Mouse (Mus musculus): ENCODE data around the gene Dnm3. TPM values are rescaled to one million over a fixed set of nuclear protein-coding genes. Genes with fewer than 3 reads are reported as not detected.

Gene Dnm3
- polyA plus RNA-seq, 1 experiment from 2014 or later, result 12.9 TPM

DNA sequence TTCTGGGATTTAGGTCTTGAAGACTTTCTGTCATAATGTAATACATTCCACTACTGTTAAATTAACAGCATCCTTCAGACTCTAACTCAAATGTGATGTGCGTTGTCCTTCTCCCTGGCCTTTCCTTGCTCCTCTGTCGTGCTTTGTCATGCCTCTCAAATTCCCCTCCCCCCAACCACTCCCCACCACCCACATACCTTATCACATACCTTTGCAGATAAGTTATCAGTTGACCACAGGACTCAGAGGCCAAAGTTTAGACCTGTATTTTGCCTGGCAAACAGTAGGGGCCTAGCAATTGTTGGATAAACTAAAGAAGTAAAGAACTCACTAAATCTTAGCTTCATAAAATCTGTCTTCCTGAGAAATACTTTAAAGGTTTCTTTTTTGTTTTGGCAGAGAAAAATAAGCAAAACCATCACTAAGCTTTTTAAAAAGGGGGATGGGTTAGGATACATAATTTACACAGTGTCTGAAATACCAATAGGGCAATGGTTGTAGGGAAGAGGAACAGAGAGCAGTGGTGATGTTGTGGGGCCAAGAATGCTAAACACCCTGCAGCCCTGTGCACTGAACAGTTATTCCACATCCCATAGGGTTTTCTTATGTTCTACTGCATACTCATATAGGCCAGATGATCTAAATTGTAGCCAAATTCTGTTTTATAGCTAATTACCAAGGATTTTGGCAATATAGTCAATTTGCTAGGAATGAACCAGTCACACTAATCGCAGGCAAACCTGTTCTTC lies 28.5 kb downstream of the Dnm3 start:
- Histone ChIP-seq H3K27ac (ENCODE audit: low read depth, low read length) (no peak overlapping the region), H3K4me2 (ENCODE audit: low read depth) (no peak overlapping the region), H3K4me1 (ENCODE audit: control insufficient read depth, insufficient read depth, low read length) (no peaks in the 10 kb centered on the region), H3K9me3 (ENCODE audit: control insufficient read depth, low read length) (no peaks in the 10 kb centered on the region), H3K9ac (ENCODE audit: low read length) (no peak overlapping the region), H3K36me3 (ENCODE audit: control insufficient read depth, insufficient read depth, low read length) (no peaks in the 10 kb centered on the region), H3K27me3 (ENCODE audit: control insufficient read depth, insufficient read depth, low read length) (no peaks in the 10 kb centered on the region), H3K4me3 (ENCODE audit: low read depth, low read length) (no peak overlapping the region)
- ATAC-seq (ENCODE audit: insufficient read depth, low FRiP score, low TSS enrichment), result no peak
- no peak for DNase-seq (ENCODE audit: low spot score)
- WGBS, result 76% methylated on average over 3 of the region's 3 CpGs

- WGBS, result 83% methylated on average over 8 of the region's 8 CpGs
Observed at GRCm38 (mm10) chr1:162444805-162445204, 33.0 kb downstream of the Dnm3 start.

DNA sequence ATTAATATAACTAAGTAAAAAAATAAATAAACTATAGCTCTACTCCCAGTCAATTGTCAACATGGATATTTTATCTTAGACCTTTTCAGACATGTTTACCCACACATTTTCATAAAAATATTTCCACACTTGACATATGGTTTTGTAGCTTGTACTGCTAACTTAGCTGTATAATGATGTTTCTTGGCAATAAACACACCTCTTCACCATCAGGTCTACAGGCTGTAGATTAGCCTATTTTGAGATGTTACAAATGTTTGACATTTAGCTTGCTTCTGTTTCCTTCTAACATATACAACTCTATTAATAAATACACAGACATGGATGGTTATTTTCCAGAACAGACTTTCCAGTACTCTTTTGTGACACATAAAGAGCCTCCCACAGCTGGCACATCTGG lies 38.3 kb downstream of the Dnm3 start:
- Histone ChIP-seq H3K27ac (ENCODE audit: low read depth, low read length) (no peak overlapping the region), H3K27me3 (ENCODE audit: control insufficient read depth, insufficient read depth, low read length) (no peaks in the 10 kb centered on the region), H3K4me1 (ENCODE audit: control insufficient read depth, insufficient read depth, low read length) (no peaks in the 10 kb centered on the region), H3K4me3 (ENCODE audit: low read depth, low read length) (no peak overlapping the region), H3K4me2 (ENCODE audit: low read depth) (no peak overlapping the region), H3K9me3 (ENCODE audit: control insufficient read depth, low read length) (no peaks in the 10 kb centered on the region), H3K36me3 (ENCODE audit: control insufficient read depth, insufficient read depth, low read length) (no peaks in the 10 kb centered on the region), H3K9ac (ENCODE audit: low read length) (no peak overlapping the region)
- ATAC-seq (ENCODE audit: insufficient read depth, low FRiP score, low TSS enrichment), result no peak
- DNase-seq (ENCODE audit: low spot score), result no peak

More at GRCm38 (mm10) chr1:162444805-162445204, 33.0 kb downstream of the Dnm3 start:
- Histone ChIP-seq H3K36me3 (ENCODE audit: control insufficient read depth, insufficient read depth, low read length) (no peaks in the 10 kb centered on the region), H3K4me1 (ENCODE audit: control insufficient read depth, insufficient read depth, low read length) (no peaks in the 10 kb centered on the region), H3K27ac (ENCODE audit: low read depth, low read length) (no peak overlapping the region), H3K27me3 (ENCODE audit: control insufficient read depth, insufficient read depth, low read length) (no peaks in the 10 kb centered on the region), H3K9ac (ENCODE audit: low read length) (no peak overlapping the region), H3K9me3 (ENCODE audit: control insufficient read depth, low read length) (no peaks in the 10 kb centered on the region), H3K4me2 (ENCODE audit: low read depth) (no peak overlapping the region), H3K4me3 (ENCODE audit: low read depth, low read length) (no peak overlapping the region)
- DNase-seq (ENCODE audit: low spot score), result no peak
- ATAC-seq (ENCODE audit: insufficient read depth, low FRiP score, low TSS enrichment), result no peak

GRCm38 (mm10) chr1:162436672-162437071 lies 41.2 kb downstream of the Dnm3 start:
- Histone ChIP-seq H3K27ac (ENCODE audit: low read depth, low read length) (no peak overlapping the region), H3K9me3 (ENCODE audit: control insufficient read depth, low read length) (no peaks in the 10 kb centered on the region), H3K27me3 (ENCODE audit: control insufficient read depth, insufficient read depth, low read length) (no peaks in the 10 kb centered on the region), H3K4me1 (ENCODE audit: control insufficient read depth, insufficient read depth, low read length) (no peaks in the 10 kb centered on the region), H3K4me2 (ENCODE audit: low read depth) (no peak overlapping the region), H3K4me3 (ENCODE audit: low read depth, low read length) (no peak overlapping the region), H3K9ac (ENCODE audit: low read length) (no peak overlapping the region), H3K36me3 (ENCODE audit: control insufficient read depth, insufficient read depth, low read length) (no peaks in the 10 kb centered on the region)
- DNase-seq (ENCODE audit: low spot score), result no peak
- WGBS, result 64% methylated on average over 3 of the region's 3 CpGs
- ATAC-seq (ENCODE audit: insufficient read depth, low FRiP score, low TSS enrichment), result no peak

DNA sequence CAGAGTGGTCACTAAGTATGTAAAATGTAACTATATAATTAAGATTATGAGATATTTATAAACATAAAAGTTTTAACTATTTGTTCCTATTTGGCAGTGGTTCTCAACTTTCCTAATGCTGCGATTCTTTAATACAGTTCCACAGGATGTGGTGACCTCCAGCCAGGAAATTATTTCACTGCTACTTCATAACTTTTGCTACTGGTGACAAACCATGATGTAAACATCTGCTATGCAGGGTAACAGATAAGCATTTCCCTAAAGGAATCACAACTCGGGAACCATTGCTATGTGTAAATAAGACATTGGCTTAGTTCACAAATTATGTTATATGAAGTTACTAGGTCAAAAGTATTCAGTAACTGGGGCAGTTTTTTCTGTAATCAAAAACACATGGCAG lies 48.9 kb downstream of the Dnm3 start:
- ATAC-seq (ENCODE audit: insufficient read depth, low FRiP score, low TSS enrichment) (no peak), DNase-seq (ENCODE audit: low spot score) (no peak)
- no peaks in the 10 kb centered on the region for H3K4me1 ChIP-seq (ENCODE audit: control insufficient read depth, insufficient read depth, low read length)

GRCm38 (mm10) chr1:162425930-162426478 lies 51.8 kb downstream of the Dnm3 start:
- Histone ChIP-seq H3K27me3 (ENCODE audit: control insufficient read depth, insufficient read depth, low read length) (no peaks in the 10 kb centered on the region), H3K9me3 (ENCODE audit: control insufficient read depth, low read length) (no peaks in the 10 kb centered on the region), H3K4me3 (ENCODE audit: low read depth, low read length) (no peak overlapping the region), H3K27ac (ENCODE audit: low read depth, low read length) (no peak overlapping the region), H3K4me1 (ENCODE audit: control insufficient read depth, insufficient read depth, low read length) (no peaks in the 10 kb centered on the region), H3K9ac (ENCODE audit: low read length) (no peak overlapping the region), H3K4me2 (ENCODE audit: low read depth) (no peak overlapping the region), H3K36me3 (ENCODE audit: control insufficient read depth, insufficient read depth, low read length) (no peaks in the 10 kb centered on the region)
- ATAC-seq (ENCODE audit: insufficient read depth, low FRiP score, low TSS enrichment), result no peak
- no peak for DNase-seq (ENCODE audit: low spot score)
- WGBS, result 68% methylated on average over 15 of the region's 15 CpGs

More for the DNA sequence above, 48.9 kb downstream of the Dnm3 start:
- no peak overlapping the region for H3K9ac ChIP-seq (ENCODE audit: low read length)
- H3K4me3 ChIP-seq (ENCODE audit: low read depth, low read length), result no peak overlapping the region
- no peaks in the 10 kb centered on the region for H3K9me3 ChIP-seq (ENCODE audit: control insufficient read depth, low read length)
- H3K4me2 ChIP-seq (ENCODE audit: low read depth), result no peak overlapping the region
- no peaks in the 10 kb centered on the region for H3K27me3 ChIP-seq (ENCODE audit: control insufficient read depth, insufficient read depth, low read length)
- 76% methylated on average over 2 of the region's 2 CpGs for WGBS
- H3K27ac ChIP-seq (ENCODE audit: low read depth, low read length), result no peak overlapping the region
- no peaks in the 10 kb centered on the region for H3K36me3 ChIP-seq (ENCODE audit: control insufficient read depth, insufficient read depth, low read length)

DNA sequence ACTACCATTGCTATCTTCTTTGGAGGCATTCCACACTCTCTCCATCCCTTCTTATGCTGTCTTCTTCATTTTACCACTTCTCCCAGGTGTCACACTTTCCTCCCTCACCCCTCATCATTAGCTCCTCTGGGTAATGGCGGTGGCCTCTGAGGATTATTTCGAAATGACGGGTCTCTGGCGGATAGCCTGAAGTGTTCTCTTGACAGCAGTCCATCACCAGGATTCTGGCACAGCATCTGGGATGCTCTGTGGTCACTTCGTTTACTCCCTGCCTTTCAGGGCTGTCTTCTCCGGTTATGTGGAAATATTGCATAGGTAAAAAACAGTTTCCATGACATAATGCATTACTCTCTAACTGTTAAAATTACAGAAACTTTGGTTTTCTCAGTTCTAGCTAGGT lies 55.0 kb downstream of the Dnm3 start:
- ATAC-seq (ENCODE audit: insufficient read depth, low FRiP score, low TSS enrichment), result no peak
- H3K36me3 ChIP-seq (ENCODE audit: control insufficient read depth, insufficient read depth, low read length), result no peaks in the 10 kb centered on the region

GRCm38 (mm10) chr1:162413791-162414190 lies 64.0 kb downstream of the Dnm3 start:
- 22% methylated on average over 1 of the region's 1 CpGs for WGBS

More for the DNA sequence above, 55.0 kb downstream of the Dnm3 start:
- Histone ChIP-seq H3K4me1 (ENCODE audit: control insufficient read depth, insufficient read depth, low read length) (no peaks in the 10 kb centered on the region), H3K9me3 (ENCODE audit: control insufficient read depth, low read length) (no peaks in the 10 kb centered on the region), H3K4me2 (ENCODE audit: low read depth) (no peak overlapping the region), H3K9ac (ENCODE audit: low read length) (no peak overlapping the region), H3K4me3 (ENCODE audit: low read depth, low read length) (no peak overlapping the region), H3K27me3 (ENCODE audit: control insufficient read depth, insufficient read depth, low read length) (no peaks in the 10 kb centered on the region), H3K27ac (ENCODE audit: low read depth, low read length) (no peak overlapping the region)
- DNase-seq (ENCODE audit: low spot score), result no peak
- 88% methylated on average over 6 of the region's 6 CpGs for WGBS

GRCm38 (mm10) chr1:162412787-162413429 lies 64.9 kb downstream of the Dnm3 start:
- 75% methylated on average over 7 of the region's 7 CpGs for WGBS
- ATAC-seq (ENCODE audit: insufficient read depth, low FRiP score, low TSS enrichment) (no peak), DNase-seq (ENCODE audit: low spot score) (no peak)
- Histone ChIP-seq H3K4me2 (ENCODE audit: low read depth) (no peak overlapping the region), H3K9ac (ENCODE audit: low read length) (no peak overlapping the region), H3K9me3 (ENCODE audit: control insufficient read depth, low read length) (no peaks in the 10 kb centered on the region), H3K36me3 (ENCODE audit: control insufficient read depth, insufficient read depth, low read length) (no peaks in the 10 kb centered on the region), H3K27me3 (ENCODE audit: control insufficient read depth, insufficient read depth, low read length) (no peaks in the 10 kb centered on the region), H3K4me3 (ENCODE audit: low read depth, low read length) (no peak overlapping the region), H3K4me1 (ENCODE audit: control insufficient read depth, insufficient read depth, low read length) (no peaks in the 10 kb centered on the region), H3K27ac (ENCODE audit: low read depth, low read length) (no peak overlapping the region)

More at GRCm38 (mm10) chr1:162413791-162414190, 64.0 kb downstream of the Dnm3 start:
- Histone ChIP-seq H3K27ac (ENCODE audit: low read depth, low read length) (no peak overlapping the region), H3K9ac (ENCODE audit: low read length) (no peak overlapping the region), H3K4me2 (ENCODE audit: low read depth) (no peak overlapping the region), H3K4me3 (ENCODE audit: low read depth, low read length) (no peak overlapping the region), H3K36me3 (ENCODE audit: control insufficient read depth, insufficient read depth, low read length) (no peaks in the 10 kb centered on the region), H3K4me1 (ENCODE audit: control insufficient read depth, insufficient read depth, low read length) (no peaks in the 10 kb centered on the region), H3K27me3 (ENCODE audit: control insufficient read depth, insufficient read depth, low read length) (no peaks in the 10 kb centered on the region), H3K9me3 (ENCODE audit: control insufficient read depth, low read length) (no peaks in the 10 kb centered on the region)
- ATAC-seq (ENCODE audit: insufficient read depth, low FRiP score, low TSS enrichment) (no peak), DNase-seq (ENCODE audit: low spot score) (no peak)
